Mouse (Mus musculus): Measurements from ENCODE around the gene Muc5ac.

Gene Muc5ac

DNA sequence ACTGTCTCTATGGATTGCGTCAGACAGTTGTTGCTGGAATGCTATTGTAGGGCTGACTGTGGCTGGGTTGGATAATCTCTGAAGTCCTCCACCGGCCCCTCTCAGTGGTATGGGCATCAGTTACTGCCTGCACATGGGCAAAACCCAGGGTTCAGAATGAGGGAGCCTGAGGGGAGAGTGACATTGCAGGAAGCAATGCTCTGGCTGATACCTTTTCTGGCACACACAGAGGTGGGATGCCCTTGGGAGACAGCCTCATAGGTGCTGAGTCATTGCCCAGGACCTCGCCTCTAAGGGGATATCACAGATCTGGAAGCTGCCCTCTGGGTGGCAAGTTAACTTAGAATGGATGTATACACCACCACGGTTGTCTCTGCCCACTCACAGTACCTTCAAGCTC lies 24.5 kb downstream of the Muc5ac start:
- Histone ChIP-seq H3K27me3 (ENCODE audit: control insufficient read depth, insufficient read depth, low read length, poor library complexity, severe bottlenecking) (no peaks in the 10 kb centered on the region), H3K36me3 (ENCODE audit: control insufficient read depth, insufficient read depth, low read length, poor library complexity, severe bottlenecking) (no peaks in the 10 kb centered on the region)
- no peak for DNase-seq (ENCODE audit: low read depth, low spot score)

GRCm38 (mm10) chr7:141815361-141815760 lies 26.6 kb downstream of the Muc5ac start:
- Histone ChIP-seq H3K27me3 (ENCODE audit: control insufficient read depth, insufficient read depth, low read length, poor library complexity, severe bottlenecking) (no peaks in the 10 kb centered on the region), H3K36me3 (ENCODE audit: control insufficient read depth, insufficient read depth, low read length, poor library complexity, severe bottlenecking) (no peaks in the 10 kb centered on the region)
- DNase-seq (ENCODE audit: low read depth, low spot score), result no peak

- no peaks in the 10 kb centered on the region for H3K36me3 ChIP-seq (ENCODE audit: control insufficient read depth, insufficient read depth, low read length, poor library complexity, severe bottlenecking)
- H3K27me3 ChIP-seq (ENCODE audit: control insufficient read depth, insufficient read depth, low read length, poor library complexity, severe bottlenecking), result no peaks in the 10 kb centered on the region
- no peak for DNase-seq (ENCODE audit: low read depth, low spot score)
These were observed 28.7 kb downstream of the Muc5ac start for GRCm38 (mm10) chr7:141817355-141818075.

DNA sequence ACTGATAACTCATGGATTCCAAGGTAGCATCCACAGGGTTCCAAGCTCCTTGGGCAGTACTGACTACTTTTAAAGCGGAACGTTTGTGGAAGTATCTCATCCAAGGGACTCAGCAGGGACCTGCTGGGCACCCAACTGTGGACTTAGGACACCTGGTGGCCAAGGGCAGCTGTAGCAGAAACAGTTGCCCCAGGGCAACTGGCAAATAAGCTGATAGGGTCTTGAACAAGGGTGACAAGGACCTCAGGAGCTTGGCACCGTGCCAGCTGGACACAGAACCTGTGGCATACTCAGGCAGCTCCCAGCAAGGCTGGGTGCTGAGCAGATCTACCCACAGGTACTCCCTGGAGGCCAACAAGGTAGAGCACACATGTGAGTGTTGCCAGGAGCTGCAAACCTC lies 29.5 kb downstream of the Muc5ac start:
- no peak for DNase-seq (ENCODE audit: low read depth, low spot score)
- Histone ChIP-seq H3K27me3 (ENCODE audit: control insufficient read depth, insufficient read depth, low read length, poor library complexity, severe bottlenecking) (no peaks in the 10 kb centered on the region), H3K36me3 (ENCODE audit: control insufficient read depth, insufficient read depth, low read length, poor library complexity, severe bottlenecking) (no peaks in the 10 kb centered on the region)

GRCm38 (mm10) chr7:141822582-141823261 lies 34.0 kb downstream of the Muc5ac start:
- no peaks in the 10 kb centered on the region for H3K27me3 ChIP-seq (ENCODE audit: control insufficient read depth, insufficient read depth, low read length, poor library complexity, severe bottlenecking)
- no peak for DNase-seq (ENCODE audit: low read depth, low spot score)
- H3K36me3 ChIP-seq (ENCODE audit: control insufficient read depth, insufficient read depth, low read length, poor library complexity, severe bottlenecking), result no peaks in the 10 kb centered on the region

DNA sequence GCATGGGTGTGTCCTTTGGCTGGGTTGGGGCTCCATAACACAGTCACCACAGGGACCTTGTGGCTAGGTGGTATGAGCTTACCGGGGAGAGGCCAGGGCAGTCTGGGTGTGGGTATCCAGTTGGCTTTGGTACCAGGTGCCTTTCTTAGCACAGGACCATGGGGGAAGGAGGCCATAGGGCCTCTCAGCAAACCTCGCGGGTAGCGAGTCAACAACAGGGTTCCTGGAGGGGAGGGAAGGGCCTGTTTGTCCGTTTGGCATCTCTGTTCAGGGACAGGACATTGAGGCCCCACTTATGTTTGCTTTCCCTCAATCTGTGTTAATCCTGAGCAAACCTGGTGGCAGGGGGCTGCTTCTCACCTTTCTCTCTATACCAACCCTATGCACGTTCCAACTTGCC lies 34.9 kb downstream of the Muc5ac start:
- DNase-seq (ENCODE audit: low read depth, low spot score), result no peak
- Histone ChIP-seq H3K27me3 (ENCODE audit: control insufficient read depth, insufficient read depth, low read length, poor library complexity, severe bottlenecking) (no peaks in the 10 kb centered on the region), H3K36me3 (ENCODE audit: control insufficient read depth, insufficient read depth, low read length, poor library complexity, severe bottlenecking) (no peaks in the 10 kb centered on the region)

DNA sequence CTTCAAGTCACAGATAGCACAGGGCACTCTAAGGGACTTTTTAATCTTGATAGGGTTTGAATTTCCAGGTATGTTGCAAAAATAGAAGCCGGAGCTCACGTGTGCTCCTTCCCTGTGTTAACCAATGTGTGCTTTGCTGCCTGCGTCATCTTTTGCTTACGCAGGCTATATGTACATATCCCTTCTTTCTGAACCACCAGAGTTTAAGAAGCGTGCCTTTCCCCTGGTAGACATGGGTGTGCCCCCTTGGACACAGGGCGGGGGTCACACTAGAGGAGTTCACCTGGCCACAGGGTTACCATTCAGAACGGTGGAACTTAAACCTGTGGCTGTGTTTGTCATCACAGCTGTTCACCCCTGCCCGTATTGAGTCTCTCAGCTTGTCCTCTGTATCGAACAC lies 35.6 kb downstream of the Muc5ac start:
- DNase-seq (ENCODE audit: low read depth, low spot score), result no peak
- H3K36me3 ChIP-seq (ENCODE audit: control insufficient read depth, insufficient read depth, low read length, poor library complexity, severe bottlenecking), result no peaks in the 10 kb centered on the region

GRCm38 (mm10) chr7:141835941-141836340 lies 47.2 kb downstream of the Muc5ac start:
- H3K27me3 ChIP-seq (ENCODE audit: control insufficient read depth, insufficient read depth, low read length, poor library complexity, severe bottlenecking), result no peaks in the 10 kb centered on the region
- no peak for DNase-seq (ENCODE audit: low read depth, low spot score)
- no peaks in the 10 kb centered on the region for H3K36me3 ChIP-seq (ENCODE audit: control insufficient read depth, insufficient read depth, low read length, poor library complexity, severe bottlenecking)

More for the DNA sequence above, 35.6 kb downstream of the Muc5ac start:
- H3K27me3 ChIP-seq (ENCODE audit: control insufficient read depth, insufficient read depth, low read length, poor library complexity, severe bottlenecking), result no peaks in the 10 kb centered on the region

GRCm38 (mm10) chr7:141836423-141836822 lies 47.7 kb downstream of the Muc5ac start:
- DNase-seq (ENCODE audit: low read depth, low spot score), result no peak
- H3K36me3 ChIP-seq (ENCODE audit: control insufficient read depth, insufficient read depth, low read length, poor library complexity, severe bottlenecking), result no peaks in the 10 kb centered on the region
- no peaks in the 10 kb centered on the region for H3K27me3 ChIP-seq (ENCODE audit: control insufficient read depth, insufficient read depth, low read length, poor library complexity, severe bottlenecking)

DNA sequence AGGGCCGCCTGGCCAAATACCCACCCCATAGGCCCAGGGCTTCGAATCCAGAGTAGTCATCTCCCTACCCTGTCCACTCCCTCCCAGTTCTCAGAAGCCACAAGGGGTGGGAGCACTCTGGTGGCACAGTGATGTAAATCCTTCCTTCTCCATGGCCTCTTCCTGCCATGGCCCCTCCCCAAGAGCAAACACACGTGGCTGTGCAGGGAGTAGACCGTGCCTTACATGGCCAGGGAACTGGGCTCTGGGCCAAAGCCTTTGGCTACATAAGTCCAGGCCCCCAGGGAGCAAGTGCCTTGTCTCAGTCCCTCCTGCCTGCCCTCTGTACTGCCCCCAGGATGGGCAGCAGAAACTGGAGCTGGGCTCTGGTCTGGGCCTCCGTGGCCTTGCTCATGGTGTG lies 50.0 kb downstream of the Muc5ac start, which contains the start of gene Muc5b:
Gene Muc5b (plus strand): TSS at position 292 of the 400 bp plus-strand sequence.
- no peak for DNase-seq (ENCODE audit: low read depth, low spot score)
- no peaks in the 10 kb centered on the region for H3K36me3 ChIP-seq (ENCODE audit: control insufficient read depth, insufficient read depth, low read length, poor library complexity, severe bottlenecking)
- H3K27me3 ChIP-seq (ENCODE audit: control insufficient read depth, insufficient read depth, low read length, poor library complexity, severe bottlenecking), result no peaks in the 10 kb centered on the region

DNA sequence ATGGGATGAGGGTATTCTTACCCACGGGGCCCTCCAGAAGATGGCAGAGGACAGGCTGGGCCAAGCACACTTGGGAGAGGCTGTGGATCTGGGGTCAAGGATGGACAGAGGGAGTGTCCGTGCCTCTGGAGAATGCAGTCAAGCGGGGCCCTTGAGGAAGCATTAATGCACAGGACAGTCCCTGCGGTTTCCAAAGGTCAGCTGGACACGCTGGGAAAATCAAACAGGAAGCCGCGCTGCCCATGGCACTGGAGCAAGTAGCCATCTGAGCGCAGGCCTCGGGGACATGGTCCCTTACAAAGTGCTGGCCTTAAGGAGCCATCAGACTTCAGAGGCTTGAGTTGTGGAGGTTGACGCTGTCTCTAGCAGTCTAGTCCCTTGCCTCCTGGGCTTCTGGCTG lies 51.6 kb downstream of the Muc5ac start:
- no peak for DNase-seq (ENCODE audit: low read depth, low spot score)
- Histone ChIP-seq H3K36me3 (ENCODE audit: control insufficient read depth, insufficient read depth, low read length, poor library complexity, severe bottlenecking) (no peaks in the 10 kb centered on the region), H3K27me3 (ENCODE audit: control insufficient read depth, insufficient read depth, low read length, poor library complexity, severe bottlenecking) (no peaks in the 10 kb centered on the region)

DNA sequence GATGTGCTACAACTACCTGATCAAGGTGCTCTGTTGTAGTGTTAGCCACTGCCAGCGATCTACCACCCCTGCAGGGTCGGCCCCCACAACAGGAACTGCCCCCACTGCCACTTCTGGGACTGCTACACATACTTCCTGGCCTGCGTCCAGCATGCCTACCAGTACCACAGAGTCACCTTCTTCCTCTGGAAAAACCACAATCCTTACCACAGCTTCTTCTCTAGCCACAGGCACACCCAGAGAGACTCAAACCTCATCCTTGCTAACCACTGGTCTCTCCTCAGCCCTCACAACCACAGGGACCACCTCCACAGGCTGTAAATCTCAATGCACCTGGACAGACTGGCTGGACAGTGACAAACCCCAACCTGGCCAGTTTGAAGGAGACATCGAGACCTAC lies 72.3 kb downstream of the Muc5ac start:
- H3K36me3 ChIP-seq (ENCODE audit: control insufficient read depth, insufficient read depth, low read length, poor library complexity, severe bottlenecking), result no peaks in the 10 kb centered on the region
- no peak for DNase-seq (ENCODE audit: low read depth, low spot score)
- H3K27me3 ChIP-seq (ENCODE audit: control insufficient read depth, insufficient read depth, low read length, poor library complexity, severe bottlenecking), result no peaks in the 10 kb centered on the region
